Mouse (Mus musculus): ENCODE data around the gene Stra6. TPM values are rescaled to one million over a fixed set of nuclear protein-coding genes. Genes with fewer than 3 reads are reported as not detected.

Stra6 gene
- polyA plus RNA-seq (2014; fragmentation: Nextera tagmentation; extraction: Ambion mirVana), result 8.6 and 9.5 TPM in 2 replicates

DNA sequence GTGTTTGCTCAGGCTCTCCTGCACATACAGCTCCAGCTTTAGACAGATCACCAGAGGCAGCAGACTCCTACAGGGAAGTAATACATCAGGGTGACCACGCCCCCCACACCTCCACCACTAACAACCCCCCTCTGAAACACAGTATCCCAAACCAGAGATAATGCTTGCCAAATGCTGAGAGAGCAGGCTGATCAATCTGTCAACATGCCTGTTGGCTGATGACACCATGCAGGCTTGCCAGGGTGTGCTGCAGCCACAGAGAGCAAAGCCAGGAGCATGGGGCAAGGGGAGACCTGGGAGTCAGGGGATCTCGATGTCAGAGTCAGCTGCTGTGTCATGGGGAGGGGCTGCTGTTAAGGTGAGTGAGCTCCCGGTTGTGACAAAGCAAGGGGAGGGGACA is at the start of gene Stra6:
TSS of gene Stra6 (plus strand) at position 258 of the 400 bp plus-strand sequence.
- H3K36me3 ChIP-seq (ENCODE audit: control insufficient read depth, insufficient read depth, low read length), result no peaks in the 10 kb centered on the region
- H3K4me1 ChIP-seq (replicated peaks; ENCODE audit: control insufficient read depth, insufficient read depth, low read length), result peaks cover 6% of the 10 kb centered on the region; the same call in 1 of the 2 replicates
- WGBS, result 9% methylated on average over 3 of the region's 3 CpGs
- H3K4me2 ChIP-seq (ENCODE audit: low read length), result no peak within 1 kb of the TSS
- H3K27ac ChIP-seq (ENCODE audit: low read depth), result no peak within 1 kb of the TSS
- H3K9me3 ChIP-seq (ENCODE audit: control insufficient read depth, low read length), result no peaks in the 10 kb centered on the region
- ATAC-seq (replicated peaks; ENCODE audit: low FRiP score, low TSS enrichment, low read depth) (no peak), DNase-seq (ENCODE audit: low spot score) (no peak)
- H3K9ac ChIP-seq (ENCODE audit: low read length), result no peak within 1 kb of the TSS
- H3K4me3 ChIP-seq (ENCODE audit: low read depth, low read length), result no peak within 1 kb of the TSS
- H3K27me3 ChIP-seq (replicated peaks; ENCODE audit: control insufficient read depth, insufficient read depth, low read length), result peaks cover 3% of the 10 kb centered on the region; the same call in 1 of the 2 replicates

GRCm38 (mm10) chr9:58014393-58015160 is 49.0 kb upstream of the Stra6 start:
- Histone ChIP-seq H3K36me3 (ENCODE audit: control insufficient read depth, insufficient read depth, low read length) (no peaks in the 10 kb centered on the region), H3K27me3 (replicated peaks; ENCODE audit: control insufficient read depth, insufficient read depth, low read length) (no peaks in the 10 kb centered on the region), H3K9me3 (ENCODE audit: control insufficient read depth, low read length) (no peaks in the 10 kb centered on the region), H3K4me1 (replicated peaks; ENCODE audit: control insufficient read depth, insufficient read depth, low read length) (peaks cover 3% of the 10 kb centered on the region; the same call in 1 of the 2 replicates), H3K27ac (ENCODE audit: low read depth) (no peak overlapping the region), H3K4me3 (ENCODE audit: low read depth, low read length) (no peak overlapping the region), H3K9ac (ENCODE audit: low read length) (no peak overlapping the region), H3K4me2 (ENCODE audit: low read length) (no peak overlapping the region)
- DNase-seq (ENCODE audit: low spot score), result no peak
- ATAC-seq (replicated peaks; ENCODE audit: low FRiP score, low TSS enrichment, low read depth), result no peak
- WGBS, result 49% methylated on average over 8 of the region's 8 CpGs

DNA sequence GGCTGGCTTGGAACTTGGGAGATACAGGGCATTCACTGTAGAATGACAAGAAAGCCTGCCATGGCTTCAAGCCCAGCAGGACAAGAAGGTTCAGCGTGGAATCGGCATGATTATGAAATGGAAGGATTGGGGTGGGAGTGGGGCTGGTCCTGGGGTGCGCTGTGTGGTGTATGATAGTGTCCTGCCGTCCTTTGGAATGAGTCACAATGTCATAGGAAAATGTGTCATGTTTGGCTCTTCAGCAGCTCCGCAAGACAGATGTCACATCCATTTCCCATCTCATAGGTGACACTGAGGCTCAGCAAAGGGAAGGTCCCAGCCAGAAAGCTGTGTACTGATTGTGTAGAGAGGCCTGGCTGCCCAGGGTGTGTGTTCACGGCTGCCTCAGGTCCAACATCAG is 47.7 kb upstream of the Stra6 start:
- Histone ChIP-seq H3K27me3 (replicated peaks; ENCODE audit: control insufficient read depth, insufficient read depth, low read length) (no peaks in the 10 kb centered on the region), H3K9me3 (ENCODE audit: control insufficient read depth, low read length) (no peaks in the 10 kb centered on the region), H3K4me2 (ENCODE audit: low read length) (no peak overlapping the region), H3K36me3 (ENCODE audit: control insufficient read depth, insufficient read depth, low read length) (no peaks in the 10 kb centered on the region), H3K4me3 (ENCODE audit: low read depth, low read length) (no peak overlapping the region), H3K4me1 (replicated peaks; ENCODE audit: control insufficient read depth, insufficient read depth, low read length) (peaks cover 3% of the 10 kb centered on the region; the same call in 1 of the 2 replicates), H3K27ac (ENCODE audit: low read depth) (no peak overlapping the region), H3K9ac (ENCODE audit: low read length) (no peak overlapping the region)
- WGBS, result 89% methylated on average over 6 of the region's 6 CpGs
- ATAC-seq (replicated peaks; ENCODE audit: low FRiP score, low TSS enrichment, low read depth) (no peak), DNase-seq (ENCODE audit: low spot score) (no peak)

- H3K4me3 ChIP-seq (ENCODE audit: low read depth, low read length), result no peak overlapping the region
- no peaks in the 10 kb centered on the region for H3K36me3 ChIP-seq (ENCODE audit: control insufficient read depth, insufficient read depth, low read length)
- no peaks in the 10 kb centered on the region for H3K4me1 ChIP-seq (replicated peaks; ENCODE audit: control insufficient read depth, insufficient read depth, low read length)
- H3K27me3 ChIP-seq (replicated peaks; ENCODE audit: control insufficient read depth, insufficient read depth, low read length), result no peaks in the 10 kb centered on the region
- ATAC-seq (replicated peaks; ENCODE audit: low FRiP score, low TSS enrichment, low read depth), result no peak
- H3K27ac ChIP-seq (ENCODE audit: low read depth), result no peak overlapping the region
- no peak for DNase-seq (ENCODE audit: low spot score)
- H3K9ac ChIP-seq (ENCODE audit: low read length), result no peak overlapping the region
- no peak overlapping the region for H3K4me2 ChIP-seq (ENCODE audit: low read length)
- H3K9me3 ChIP-seq (ENCODE audit: control insufficient read depth, low read length), result no peaks in the 10 kb centered on the region
- 62% methylated on average over 3 of the region's 3 CpGs for WGBS
These were observed 46.6 kb upstream of the Stra6 start for GRCm38 (mm10) chr9:58016962-58017361.

GRCm38 (mm10) chr9:58018385-58018784 is 45.2 kb upstream of the Stra6 start:
- WGBS, result 82% methylated on average over 5 of the region's 5 CpGs
- Histone ChIP-seq H3K36me3 (ENCODE audit: control insufficient read depth, insufficient read depth, low read length) (no peaks in the 10 kb centered on the region), H3K4me1 (replicated peaks; ENCODE audit: control insufficient read depth, insufficient read depth, low read length) (no peaks in the 10 kb centered on the region), H3K27me3 (replicated peaks; ENCODE audit: control insufficient read depth, insufficient read depth, low read length) (no peaks in the 10 kb centered on the region), H3K9ac (ENCODE audit: low read length) (no peak overlapping the region), H3K9me3 (ENCODE audit: control insufficient read depth, low read length) (no peaks in the 10 kb centered on the region), H3K27ac (ENCODE audit: low read depth) (no peak overlapping the region), H3K4me3 (ENCODE audit: low read depth, low read length) (no peak overlapping the region), H3K4me2 (ENCODE audit: low read length) (no peak overlapping the region)
- no peak for ATAC-seq (replicated peaks; ENCODE audit: low FRiP score, low TSS enrichment, low read depth)
- DNase-seq (ENCODE audit: low spot score), result no peak

DNA sequence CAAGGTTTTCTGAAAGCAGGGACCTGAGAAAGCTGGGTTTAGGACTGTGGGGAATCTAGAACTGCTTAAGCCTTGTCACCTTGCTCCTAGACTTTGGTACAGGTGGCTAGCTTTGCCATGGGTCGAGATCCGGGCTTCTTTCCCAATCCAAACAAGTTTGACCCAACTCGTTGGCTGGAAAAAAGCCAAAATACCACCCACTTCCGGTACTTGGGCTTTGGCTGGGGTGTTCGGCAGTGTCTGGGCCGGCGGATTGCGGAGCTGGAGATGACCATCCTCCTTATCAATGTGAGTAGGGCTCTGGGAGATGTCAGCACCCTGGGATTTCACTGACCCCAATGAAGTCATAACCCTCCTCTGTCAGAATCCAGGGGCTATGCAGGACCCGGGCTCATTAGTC is 37.6 kb upstream of the Stra6 start:
- 87% methylated on average over 9 of the region's 9 CpGs for WGBS
- H3K27ac ChIP-seq (ENCODE audit: low read depth), result no peak overlapping the region
- no peak overlapping the region for H3K4me2 ChIP-seq (ENCODE audit: low read length)
- H3K9me3 ChIP-seq (ENCODE audit: control insufficient read depth, low read length), result no peaks in the 10 kb centered on the region
- H3K9ac ChIP-seq (ENCODE audit: low read length), result no peak overlapping the region
- H3K4me3 ChIP-seq (ENCODE audit: low read depth, low read length), result no peak overlapping the region
- no peaks in the 10 kb centered on the region for H3K27me3 ChIP-seq (replicated peaks; ENCODE audit: control insufficient read depth, insufficient read depth, low read length)
- no peaks in the 10 kb centered on the region for H3K4me1 ChIP-seq (replicated peaks; ENCODE audit: control insufficient read depth, insufficient read depth, low read length)
- ATAC-seq (replicated peaks; ENCODE audit: low FRiP score, low TSS enrichment, low read depth) (no peak), DNase-seq (ENCODE audit: low spot score) (no peak)
- H3K36me3 ChIP-seq (ENCODE audit: control insufficient read depth, insufficient read depth, low read length), result no peaks in the 10 kb centered on the region

GRCm38 (mm10) chr9:58027426-58028180 is 36.0 kb upstream of the Stra6 start:
- no peak overlapping the region for H3K4me3 ChIP-seq (ENCODE audit: low read depth, low read length)
- no peak overlapping the region for H3K4me2 ChIP-seq (ENCODE audit: low read length)
- WGBS, result 42% methylated on average over 2 of the region's 2 CpGs

DNA sequence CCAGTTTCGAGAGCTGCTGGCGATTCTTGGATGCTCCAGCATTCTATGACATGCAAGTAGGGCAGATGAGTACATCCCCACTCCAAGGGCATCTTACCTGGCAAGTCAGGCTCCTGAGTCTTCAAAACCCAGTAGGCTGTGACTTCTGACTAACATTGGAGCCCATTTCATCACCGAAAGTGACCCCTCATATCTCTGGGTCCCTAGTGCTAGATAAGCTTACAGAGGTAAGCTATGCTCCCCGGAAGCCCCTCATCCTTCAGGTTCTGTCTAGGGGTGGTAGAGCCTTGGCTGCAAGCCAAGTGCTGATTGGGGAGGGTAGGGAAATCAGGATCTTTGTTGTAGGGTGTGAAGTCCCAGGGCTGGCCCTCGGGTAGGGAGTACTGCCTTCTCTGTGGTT is 34.7 kb upstream of the Stra6 start:
- ATAC-seq (replicated peaks; ENCODE audit: low FRiP score, low TSS enrichment, low read depth) (no peak), DNase-seq (ENCODE audit: low spot score) (no peak)

More at GRCm38 (mm10) chr9:58027426-58028180, 36.0 kb upstream of the Stra6 start:
- H3K27me3 ChIP-seq (replicated peaks; ENCODE audit: control insufficient read depth, insufficient read depth, low read length), result no peaks in the 10 kb centered on the region
- ATAC-seq (replicated peaks; ENCODE audit: low FRiP score, low TSS enrichment, low read depth), result no peak
- no peak for DNase-seq (ENCODE audit: low spot score)
- H3K4me1 ChIP-seq (replicated peaks; ENCODE audit: control insufficient read depth, insufficient read depth, low read length), result no peaks in the 10 kb centered on the region
- H3K27ac ChIP-seq (ENCODE audit: low read depth), result no peak overlapping the region
- no peaks in the 10 kb centered on the region for H3K36me3 ChIP-seq (ENCODE audit: control insufficient read depth, insufficient read depth, low read length)
- no peak overlapping the region for H3K9ac ChIP-seq (ENCODE audit: low read length)
- H3K9me3 ChIP-seq (ENCODE audit: control insufficient read depth, low read length), result no peaks in the 10 kb centered on the region

More for the DNA sequence above, 34.7 kb upstream of the Stra6 start:
- no peak overlapping the region for H3K4me2 ChIP-seq (ENCODE audit: low read length)
- H3K4me1 ChIP-seq (replicated peaks; ENCODE audit: control insufficient read depth, insufficient read depth, low read length), result no peaks in the 10 kb centered on the region
- H3K27me3 ChIP-seq (replicated peaks; ENCODE audit: control insufficient read depth, insufficient read depth, low read length), result no peaks in the 10 kb centered on the region
- H3K9ac ChIP-seq (ENCODE audit: low read length), result no peak overlapping the region
- no peak overlapping the region for H3K4me3 ChIP-seq (ENCODE audit: low read depth, low read length)
- 62% methylated on average over 5 of the region's 5 CpGs for WGBS
- no peaks in the 10 kb centered on the region for H3K36me3 ChIP-seq (ENCODE audit: control insufficient read depth, insufficient read depth, low read length)
- H3K9me3 ChIP-seq (ENCODE audit: control insufficient read depth, low read length), result no peaks in the 10 kb centered on the region
- no peak overlapping the region for H3K27ac ChIP-seq (ENCODE audit: low read depth)
